Mouse (Mus musculus) brown adipose tissue, adult 24 weeks (tissue): ENCODE results near the gene Ext2. TPM values are rescaled to one million over a fixed set of nuclear protein-coding genes. Genes with fewer than 3 reads are reported as not detected.
A peak's percentile ranks its signal among the peaks of the same experiment; 100 is the strongest.

Experiments used
- H3K27ac ChIP-seq: fragments of 200-500 bp; replicated peaks from 2 replicates; pipeline ENCODE4 v1.5.1; 2012; ENCODE audit warnings: low read depth, mild to moderate bottlenecking, low read length
- H3K4me1 ChIP-seq: fragments of 200-500 bp; 2 replicates; pipeline ENCODE4 v1.6.1; 2012; ENCODE audit warnings: low read length, mixed read lengths; ENCODE audit not compliant: control insufficient read depth, insufficient read depth, insufficient read length
- H3K4me3 ChIP-seq: fragments of 200-500 bp; 2 replicates; pipeline ENCODE4 v1.5.1; 2012; ENCODE audit warnings: low read depth, mild to moderate bottlenecking, low read length, moderate library complexity; ENCODE audit not compliant: insufficient read depth
- polyA plus RNA-seq: library from polyadenylated mRNA; stranded (reverse); fragments of >200 nt; gene quantifications from 2 replicates; pipeline ENCODE4 v1.2.4, GENCODE M21; 2012; ENCODE audit not compliant: missing spikeins, insufficient read depth, insufficient read length

The Ext2 gene
- polyA plus RNA-seq, 1 experiment = 22.2 TPM

DNA sequence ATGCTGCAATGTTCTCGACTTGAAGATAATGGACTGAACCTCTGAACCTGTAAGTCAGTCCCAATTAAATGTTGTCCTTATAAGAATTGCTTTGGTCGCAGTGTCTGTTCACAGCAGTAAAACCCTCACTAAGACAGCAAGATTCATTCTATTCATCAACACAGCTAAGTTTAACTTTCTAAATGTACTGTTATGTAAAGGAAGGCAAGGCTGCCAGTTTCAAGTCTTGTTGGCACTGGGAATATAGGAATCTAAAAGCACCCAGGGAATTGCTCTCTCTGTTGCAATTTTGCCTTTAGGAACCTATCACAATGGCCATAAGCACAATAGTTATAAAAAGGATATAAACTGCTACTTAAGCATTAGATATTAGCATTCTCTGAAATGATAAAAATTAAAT, 116.0 kb downstream of the Ext2 start:
- H3K4me1 ChIP-seq = peaks cover 10% of the 10 kb centered on the region
- no peak overlapping the region for H3K4me3 ChIP-seq
- no peak overlapping the region for H3K27ac ChIP-seq

DNA sequence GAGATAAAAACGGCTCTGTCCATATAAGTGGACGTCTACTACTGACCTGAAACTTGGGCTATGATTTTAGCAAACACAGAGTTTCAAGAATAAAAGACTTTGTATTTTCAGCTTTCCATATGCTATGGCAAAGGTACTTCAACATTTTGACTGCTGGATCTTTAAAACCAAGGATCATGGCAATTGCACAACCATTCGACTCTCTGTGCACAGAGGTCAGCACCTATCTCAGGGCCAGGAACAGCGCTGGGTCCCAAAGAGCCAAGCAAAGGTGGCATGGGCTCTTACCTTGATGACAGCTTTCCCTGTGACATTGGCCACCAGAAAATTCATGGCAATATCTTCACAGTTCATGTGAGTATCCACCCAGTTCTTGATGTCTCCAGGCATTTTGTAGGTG, 118.2 kb downstream of the Ext2 start:
- Histone ChIP-seq H3K4me3 (no peak overlapping the region), H3K27ac (no peak overlapping the region), H3K4me1 (peaks cover 9% of the 10 kb centered on the region)

DNA sequence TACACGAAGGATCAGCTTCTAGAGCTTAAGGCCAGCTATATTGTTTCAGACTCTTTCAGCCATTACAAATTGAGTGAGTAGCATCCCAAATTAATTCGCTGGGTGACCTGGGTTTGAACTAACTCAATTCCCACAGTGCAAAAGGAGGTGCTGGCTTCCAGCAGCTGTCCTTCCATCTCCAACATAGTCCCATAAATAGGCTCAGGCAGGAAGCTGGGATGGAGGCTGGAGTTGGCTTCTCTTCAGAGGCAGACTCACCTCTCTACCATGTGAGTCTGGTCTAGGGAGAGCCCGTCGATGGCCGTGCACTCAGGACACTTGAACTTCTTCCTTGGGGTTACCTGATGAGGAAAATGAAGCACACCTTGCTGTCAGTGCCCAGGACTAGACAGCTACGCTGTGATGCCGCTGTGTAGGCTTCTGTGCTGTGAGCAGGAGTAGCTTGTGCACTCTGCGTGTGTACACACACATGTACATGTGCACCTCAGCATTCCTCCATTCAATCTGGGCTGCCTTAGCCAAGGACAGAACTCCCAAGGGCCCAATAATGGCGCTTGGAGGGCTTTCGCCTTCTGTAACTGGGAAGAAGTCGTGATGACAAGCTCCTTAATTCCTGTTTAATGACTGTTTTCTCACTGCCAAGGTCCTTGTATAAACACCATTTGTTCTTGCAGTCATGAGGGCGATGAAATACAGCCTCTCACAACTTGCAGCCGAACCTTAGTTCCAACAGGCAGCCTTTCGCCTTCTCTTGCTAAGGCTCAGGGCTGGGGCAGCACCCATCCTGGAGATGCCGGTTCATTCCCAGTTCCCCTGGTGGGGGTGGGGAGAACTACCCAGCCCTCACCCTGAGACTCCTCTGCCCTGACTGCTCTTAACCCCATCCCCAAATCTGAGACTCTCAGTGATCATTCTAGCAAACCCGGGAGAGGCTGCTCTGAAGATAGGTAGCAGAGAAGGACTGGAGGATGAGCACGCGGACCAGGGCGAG, 119.1 kb downstream of the Ext2 start:
- Histone ChIP-seq H3K4me3 (no peak overlapping the region), H3K4me1 (peaks cover 9% of the 10 kb centered on the region), H3K27ac (no peak overlapping the region)

DNA sequence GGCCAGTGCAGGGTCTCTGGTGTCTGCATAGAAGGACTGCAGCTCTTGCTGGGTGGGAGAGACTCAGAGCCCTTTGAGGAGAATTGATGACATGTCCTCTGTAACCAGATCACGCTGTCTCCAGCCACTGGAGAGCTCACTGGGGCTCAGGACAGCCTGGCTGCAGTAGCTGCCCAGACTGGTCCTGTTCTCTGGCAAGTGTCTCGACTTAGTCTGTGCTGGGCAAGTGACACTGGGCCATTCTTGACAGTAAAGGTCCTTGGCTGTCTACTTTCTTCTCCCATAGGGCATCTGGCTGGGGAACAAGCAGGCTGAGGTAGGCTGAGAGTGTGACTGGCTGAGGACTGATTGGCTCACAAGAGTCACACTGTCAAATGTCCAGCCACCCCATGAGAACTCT, 123.0 kb downstream of the Ext2 start:
- Histone ChIP-seq H3K27ac (no peak overlapping the region), H3K4me1 (peaks cover 12% of the 10 kb centered on the region), H3K4me3 (no peak overlapping the region)

DNA sequence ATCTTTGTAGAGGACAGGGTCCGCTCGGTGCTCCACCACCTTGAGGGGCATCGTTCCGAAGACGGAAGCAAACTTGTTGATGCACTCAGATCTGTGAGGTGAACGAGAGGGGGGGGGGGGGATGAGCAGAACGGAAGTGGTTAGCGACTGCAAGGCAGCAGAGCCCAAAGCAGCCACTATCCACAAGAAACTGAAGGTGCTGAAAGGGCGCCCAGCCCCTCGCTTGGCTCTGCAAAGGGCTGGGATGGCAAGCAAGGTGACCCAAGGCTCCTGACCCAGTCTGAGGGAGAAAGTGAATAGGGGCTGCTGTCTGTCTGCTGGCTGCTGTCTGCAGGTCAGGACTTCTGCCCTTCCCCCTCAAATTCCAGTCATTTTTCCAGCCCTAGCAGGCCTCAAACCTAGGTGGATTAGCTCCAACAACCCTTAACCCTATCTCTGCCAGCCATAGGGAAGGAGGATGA, 126.2 kb downstream of the Ext2 start:
- H3K27ac ChIP-seq = no peak overlapping the region
- H3K4me3 ChIP-seq = no peak overlapping the region
- peaks cover 3% of the 10 kb centered on the region; the same call in 1 of the 2 replicates for H3K4me1 ChIP-seq

DNA sequence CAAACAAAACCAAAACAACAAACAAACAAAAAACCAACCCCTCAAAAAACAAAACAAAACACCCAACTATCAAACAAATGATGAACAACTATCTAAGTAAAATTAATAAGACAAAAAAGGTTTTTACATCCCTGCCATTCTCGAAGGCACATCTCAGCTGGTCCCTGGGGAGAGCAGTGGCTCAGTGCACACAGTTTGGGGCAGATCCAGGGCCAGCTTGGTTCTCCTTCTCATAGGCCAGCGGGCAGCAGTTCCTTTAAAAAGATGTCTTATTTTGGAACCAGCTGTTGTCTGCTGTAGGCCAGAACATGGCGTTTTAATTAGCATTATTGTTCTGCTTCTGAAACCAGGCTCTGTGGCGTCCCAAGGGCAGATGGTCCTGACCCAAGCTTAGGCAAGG, 129.3 kb downstream of the Ext2 start:
- no peak overlapping the region for H3K4me3 ChIP-seq
- no peak overlapping the region for H3K27ac ChIP-seq
- peaks cover 3% of the 10 kb centered on the region; the same call in 1 of the 2 replicates for H3K4me1 ChIP-seq

DNA sequence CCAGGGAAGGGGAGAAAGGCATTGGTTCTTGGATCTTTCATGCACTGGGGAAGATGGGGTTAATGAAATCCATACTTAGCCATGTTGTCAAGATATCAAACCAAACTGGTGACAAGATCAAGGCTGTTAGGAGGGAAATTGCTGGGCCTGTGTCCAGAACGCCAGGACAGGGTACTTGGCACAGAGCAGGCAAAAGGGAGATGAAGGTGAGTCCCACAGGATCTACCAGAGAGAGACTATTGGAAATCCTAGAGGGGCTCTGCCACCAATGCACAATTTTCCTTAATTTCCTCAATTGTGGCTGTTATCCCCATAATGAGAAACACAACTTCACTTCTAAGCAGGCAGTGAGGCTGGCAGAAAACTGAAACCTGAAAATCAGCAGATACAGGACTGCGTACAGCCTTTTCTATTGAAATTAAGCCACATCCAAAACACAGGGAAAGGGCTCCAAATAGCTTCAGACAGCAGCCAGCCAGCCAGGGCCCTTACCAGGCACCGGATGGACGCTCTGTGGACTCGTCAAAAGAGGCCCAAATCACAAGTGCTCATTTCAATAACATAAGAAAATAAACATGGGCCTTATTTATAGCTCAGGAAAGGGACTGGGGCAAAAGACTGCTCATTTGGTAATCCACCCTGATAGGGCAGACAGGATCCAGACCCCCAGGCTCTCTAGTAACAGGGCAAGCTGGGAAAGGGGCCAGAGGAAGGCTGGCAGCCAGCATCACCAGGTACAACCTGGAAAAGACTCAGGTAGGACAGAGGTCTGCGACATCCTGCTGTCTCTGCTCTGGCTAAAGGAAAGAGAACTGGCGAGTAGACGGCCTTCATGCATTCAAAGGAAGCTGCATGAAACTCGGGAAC, 132.1 kb downstream of the Ext2 start:
- Histone ChIP-seq H3K4me3 (no peak overlapping the region), H3K4me1 (no peaks in the 10 kb centered on the region), H3K27ac (no peak overlapping the region)

DNA sequence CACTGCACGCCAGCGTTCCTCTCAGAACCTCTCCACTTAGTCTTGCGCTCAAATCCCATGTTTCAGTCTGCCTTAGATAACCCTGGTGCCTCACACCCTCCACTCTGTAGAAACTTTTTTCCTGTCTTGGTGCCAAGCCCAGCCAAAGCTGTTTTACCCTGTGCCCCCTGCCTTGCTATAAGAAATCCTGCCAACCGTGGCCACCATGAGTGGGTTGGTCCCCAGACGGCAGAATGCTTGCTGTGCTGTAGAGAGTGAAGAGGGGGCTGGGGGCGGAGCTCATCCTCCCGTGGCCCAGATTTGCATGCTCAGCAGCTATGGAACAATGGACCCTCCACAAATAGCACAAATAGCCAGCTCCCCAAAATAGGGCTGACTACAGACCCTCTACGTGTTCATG, 138.7 kb downstream of the Ext2 start:
- Histone ChIP-seq H3K4me1 (no peaks in the 10 kb centered on the region), H3K4me3 (no peak overlapping the region), H3K27ac (no peak overlapping the region)

DNA sequence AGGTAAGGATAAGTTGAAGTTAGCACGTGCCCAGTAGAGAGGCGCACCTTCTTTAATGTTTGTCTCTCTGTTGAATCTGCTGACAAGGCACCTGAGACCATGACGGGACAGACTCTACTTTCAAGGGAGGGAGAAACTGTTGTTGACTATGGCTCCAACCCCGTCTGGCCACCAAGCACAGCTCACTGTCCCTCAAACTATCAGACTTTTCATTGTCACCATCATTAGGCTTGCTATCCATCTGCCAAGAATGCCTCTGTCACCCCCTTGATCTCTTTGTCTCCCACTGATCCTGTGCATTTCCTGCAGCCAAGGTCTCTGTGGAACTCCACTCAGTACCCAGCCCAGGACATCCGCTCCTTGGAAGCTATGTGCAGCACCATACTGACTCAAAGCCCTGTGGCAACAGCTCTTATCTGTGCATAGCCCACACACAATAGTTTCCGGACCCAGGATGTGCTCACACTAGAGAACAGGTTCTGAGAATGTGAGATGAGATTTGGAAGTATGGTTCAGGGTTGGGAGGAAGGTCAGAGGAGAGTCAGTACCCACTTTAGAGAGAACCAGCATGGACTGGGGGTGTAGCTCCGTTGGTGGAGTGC, 139.7 kb downstream of the Ext2 start:
- Histone ChIP-seq H3K27ac (no peak overlapping the region), H3K4me3 (no peak overlapping the region), H3K4me1 (no peaks in the 10 kb centered on the region)

DNA sequence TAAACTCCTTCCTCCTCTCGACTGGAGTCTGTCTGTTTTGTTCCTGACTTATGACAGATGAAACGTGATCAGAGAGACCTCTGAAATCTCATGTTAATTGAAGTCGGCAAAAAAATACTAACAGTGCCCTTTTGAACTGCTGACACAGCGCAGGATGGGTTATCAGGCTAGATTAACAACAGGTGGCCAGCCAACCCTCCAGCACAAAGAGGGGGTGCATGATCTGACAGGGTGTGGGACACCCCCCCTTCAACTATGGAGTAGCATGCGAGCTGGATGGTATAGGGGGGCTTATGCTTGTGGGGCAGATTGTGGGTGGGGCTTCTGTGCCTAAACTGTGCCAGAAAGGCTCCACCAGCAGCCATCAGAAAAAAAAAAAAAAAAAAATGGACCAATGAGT, 141.0 kb downstream of the Ext2 start:
- Histone ChIP-seq H3K4me3 (no peak overlapping the region), H3K27ac (no peak overlapping the region), H3K4me1 (no peaks in the 10 kb centered on the region)

DNA sequence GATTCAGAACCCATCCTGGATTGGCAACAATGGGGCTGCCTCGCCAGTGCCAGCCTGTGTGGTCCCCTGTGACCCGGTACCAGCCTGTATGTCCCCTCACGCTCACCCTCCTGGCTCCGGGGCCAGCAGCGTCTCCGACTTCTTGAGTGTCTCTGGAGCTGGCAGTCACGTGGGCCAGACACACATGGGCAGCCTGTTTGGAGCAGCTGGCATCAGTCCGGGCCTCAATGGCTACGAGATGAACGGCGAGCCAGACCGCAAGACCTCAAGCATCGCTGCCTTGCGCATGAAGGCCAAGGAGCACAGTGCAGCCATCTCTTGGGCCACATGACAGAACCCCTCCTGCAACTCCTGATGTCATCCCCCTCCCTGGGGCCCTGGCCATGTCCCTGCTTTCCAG, 145.1 kb downstream of the Ext2 start:
- no peaks in the 10 kb centered on the region for H3K4me1 ChIP-seq
- H3K4me3 ChIP-seq = no peak overlapping the region
- no peak overlapping the region for H3K27ac ChIP-seq

DNA sequence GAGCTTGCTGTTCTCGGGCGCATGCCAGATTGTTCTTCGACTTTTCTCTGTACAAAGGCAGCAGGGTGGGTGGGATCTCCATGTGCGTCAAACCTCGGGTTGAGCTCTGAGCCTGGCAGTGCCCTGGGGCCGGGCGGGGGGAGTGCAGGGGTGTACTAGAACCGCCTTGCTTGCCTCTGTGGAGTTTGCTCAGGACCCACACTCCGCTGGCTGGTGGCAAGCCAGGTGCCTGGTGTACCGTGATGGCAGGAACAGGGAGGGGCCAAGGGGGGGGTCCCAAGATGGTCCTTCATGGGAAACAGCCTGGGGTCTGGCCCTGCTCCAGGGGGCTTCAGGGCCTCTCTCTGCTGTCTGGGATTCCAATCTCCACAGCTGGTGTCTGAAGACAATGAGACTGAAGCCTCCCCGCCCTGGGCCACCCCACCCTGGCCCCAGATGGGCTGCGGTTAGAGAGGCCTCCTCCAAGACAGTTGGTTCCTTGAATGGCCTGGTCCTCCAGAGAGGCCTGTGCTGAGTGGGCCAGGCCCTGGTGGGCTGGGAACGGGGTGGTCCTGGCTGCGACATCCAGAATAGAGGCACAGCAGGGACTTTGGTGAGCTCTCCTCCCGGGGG, 150.7 kb downstream of the Ext2 start:
- H3K4me1 ChIP-seq = no peaks in the 10 kb centered on the region

DNA sequence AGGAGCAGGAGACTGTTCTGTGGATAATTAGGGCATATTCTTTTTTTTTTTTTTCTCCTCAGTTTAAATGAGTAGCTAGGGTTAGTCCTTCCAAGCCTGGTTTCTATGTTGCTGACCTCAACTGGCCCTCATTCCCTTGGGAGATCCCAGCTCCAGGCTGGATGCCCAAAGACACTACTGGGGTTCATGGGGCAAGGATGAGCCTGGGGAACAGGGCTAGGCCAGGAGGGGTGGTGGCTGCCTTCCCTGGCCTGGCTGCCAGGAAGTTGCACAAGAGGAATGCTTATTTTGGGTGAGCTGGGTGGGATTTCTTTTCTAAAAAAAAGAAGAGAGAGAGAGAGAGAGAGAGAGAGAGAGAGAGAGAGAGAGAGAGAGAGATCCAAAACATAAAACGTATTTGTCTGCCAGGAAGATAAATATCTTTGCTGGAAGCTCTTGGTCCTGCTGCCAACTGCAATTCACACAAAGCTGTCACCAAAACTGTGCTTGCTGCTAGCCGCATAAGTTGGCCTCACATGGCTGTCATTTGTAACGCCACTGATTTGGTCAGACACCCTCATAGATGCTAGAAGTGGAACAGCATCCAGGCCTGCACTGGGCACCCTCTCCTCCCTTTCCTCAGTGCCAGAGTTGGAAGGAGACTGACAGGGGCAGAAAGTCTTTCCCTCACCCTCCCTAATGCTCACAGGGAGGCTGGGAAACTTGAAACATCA, 156.1 kb downstream of the Ext2 start:
- Histone ChIP-seq H3K4me3 (no peak overlapping the region), H3K4me1 (0 out of 2 replicates have a peak, but pooled peaks cover 4% of the 10 kb centered on the region), H3K27ac (peak overlapping the region; percentile 27; the same call in 1 of the 2 replicates)

More for the DNA sequence above, 150.7 kb downstream of the Ext2 start:
- no peak overlapping the region for H3K4me3 ChIP-seq
- H3K27ac ChIP-seq = no peak overlapping the region

DNA sequence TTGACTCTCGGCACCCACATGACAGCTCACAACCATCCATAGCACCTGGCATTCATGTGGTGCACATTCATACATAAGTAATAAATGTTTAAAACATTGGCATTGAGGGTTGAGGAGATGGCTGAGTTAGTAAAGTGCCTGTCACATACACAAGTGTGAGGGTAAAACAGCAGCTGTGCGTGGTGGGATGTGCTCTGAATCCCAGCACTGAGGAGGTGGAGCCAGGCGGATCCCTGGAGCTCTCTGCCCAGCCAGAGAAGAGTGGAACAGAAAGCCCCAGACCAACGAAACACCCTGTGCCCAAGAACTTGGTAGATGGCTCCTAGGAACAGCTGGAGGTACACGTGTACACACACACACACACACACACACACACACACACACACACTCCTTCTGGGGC, 156.9 kb downstream of the Ext2 start:
- Histone ChIP-seq H3K4me3 (no peak overlapping the region), H3K4me1 (0 out of 2 replicates have a peak, but pooled peaks cover 4% of the 10 kb centered on the region), H3K27ac (peak overlapping the region; percentile 27; the same call in 1 of the 2 replicates)
